22 mouse cellular contexts compared by ENCODE assay signal in genomic region chrX:136043726-136044125, GRCm38 (mm10). TPM values are rescaled to one million over a fixed set of nuclear protein-coding genes. Genes with fewer than 3 reads are reported as not detected.
DNase-seq lines count a peak whose midpoint lies in the region; TF ChIP-seq lines count a peak whose summit lies in the region.
"Had no signal": no experiment of that assay in that cellular context is flagged by ENCODE, and none has a peak within 500 bp of the region (broad histone marks: within the 10 kb centered on the region; RNA-seq: fewer than 3 reads in every experiment).

No protein-coding gene starts in this region.

- H3K4me3 ChIP-seq in brown adipose tissue, adult 24 weeks (ENCODE audit: insufficient read depth, low read depth, low read length), result no peak overlapping the region
- no peak overlapping the region for H3K4me3 ChIP-seq in lung, adult 2 months (replicated peaks; ENCODE audit: extremely low read depth, low read depth, low read length)
- H3K4me3 ChIP-seq: embryonic facial prominence, embryonic 13.5 days; embryonic facial prominence, embryonic 15.5 days; erythroblast, embryonic 14.5 days; forebrain, embryonic 10.5 days; forebrain, embryonic 12.5 days had no signal

- no peak for TF ChIP-seq POLR2A in lung, adult 2 months (IDR thresholded peaks at IDR 0.05; ENCODE audit: borderline replicate concordance, extremely low read depth, low read depth, low read length)

- WGBS in lung, adult 2 months, result 87% methylated on average over 1 of the region's 1 CpGs

- H3K4me1 ChIP-seq in brown adipose tissue, adult 24 weeks (ENCODE audit: control insufficient read depth, insufficient read depth, insufficient read length, low read length), result no peaks in the 10 kb centered on the region
- no peaks in the 10 kb centered on the region for H3K4me1 ChIP-seq in lung, adult 2 months (ENCODE audit: control insufficient read depth, insufficient read depth, low read length)
- H3K4me1 ChIP-seq: embryonic facial prominence, embryonic 13.5 days; embryonic facial prominence, embryonic 15.5 days; forebrain, embryonic 10.5 days; forebrain, embryonic 12.5 days had no signal

- peak overlapping the region; percentile 89; the same call in 1 of the 2 replicates for H3K27ac ChIP-seq in brown adipose tissue, adult 24 weeks (replicated peaks; ENCODE audit: low read depth, low read length)
- H3K27ac ChIP-seq: embryonic facial prominence, embryonic 13.5 days; embryonic facial prominence, embryonic 15.5 days; forebrain, embryonic 10.5 days; forebrain, embryonic 12.5 days had no signal

- DNase-seq in adrenal gland, postnatal 14 days, result peak; percentile 7
- no peak for DNase-seq in adrenal gland, postnatal 4 days (ENCODE audit: low spot score in 2 of 2)
- peak; percentile 47 for DNase-seq in adipocyte (ENCODE audit: low spot score)
- DNase-seq in lung, adult 2 months, result no peak
- DNase-seq: adrenal gland, adult 8-10 months; cerebellum, adult 11 months; cerebellum, adult 18-20 months; cerebellum, adult 8-10 months; cerebellum, adult 9-11 months; cerebellum, postnatal 14 days; cerebellum, postnatal 36 days; embryo, embryonic 11 days had no signal

- no peak for TF ChIP-seq CTCF in lung, adult 2 months (IDR thresholded peaks at IDR 0.05; ENCODE audit: insufficient read depth, low read length)

RNA-seq across cellular contexts. Expression of gene Arxes1, which starts 10.6 kb away (rescaled TPM):
- total RNA-seq in adrenal gland, postnatal 14 days (2021), result 20.4 and 23.2 TPM in 2 replicates
- 10 to 100 TPM; 17.9 to 25.6 TPM for total RNA-seq in adrenal gland, postnatal 4 days (2021)
- polyA plus RNA-seq in brown adipose tissue, adult 24 weeks (2012; ENCODE audit: insufficient read depth, insufficient read length, missing spikeins), result 24.0 and 26.8 TPM in 2 replicates
- polyA plus RNA-seq in lung, adult 2 months (2012; rRNA removed), result 1.1 and 1.8 TPM in 2 replicates
- total RNA-seq: common myeloid progenitor, adult 5-6 weeks; MEL had no signal
- polyA plus RNA-seq: C2C12; erythroblast, embryonic 14.5 days had no signal

RNA-seq across cellular contexts. Expression of gene Bex2, which starts 24.3 kb away (rescaled TPM):
- total RNA-seq in adrenal gland, postnatal 14 days (2021), result 28.4 and 33.0 TPM in 2 replicates
- 10 to 100 TPM; 71.6 to 73.9 TPM for total RNA-seq in adrenal gland, postnatal 4 days (2021)
- not detected in 2 replicates for polyA plus RNA-seq in brown adipose tissue, adult 24 weeks (2012; ENCODE audit: insufficient read depth, insufficient read length, missing spikeins)
- polyA plus RNA-seq in lung, adult 2 months (2012; rRNA removed), result 18.6 and 23.7 TPM in 2 replicates
- total RNA-seq: common myeloid progenitor, adult 5-6 weeks; MEL had no signal

RNA-seq across cellular contexts. Expression of gene Nxf3, which starts 41.3 kb away (rescaled TPM):
- not detected in 2 replicates for total RNA-seq in adrenal gland, postnatal 14 days (2021)
- under 1 TPM in 1 of 2 experiments, not detected in 1; 0.20 TPM for total RNA-seq in adrenal gland, postnatal 4 days (2021)
- polyA plus RNA-seq in brown adipose tissue, adult 24 weeks (2012; ENCODE audit: insufficient read depth, insufficient read length, missing spikeins), result not detected in 2 replicates
- 0.04 and 0.06 TPM in 2 replicates for polyA plus RNA-seq in lung, adult 2 months (2012; rRNA removed)
- total RNA-seq: adrenal gland, adult 18-20 months; adrenal gland, adult 8-10 months; common myeloid progenitor, adult 5-6 weeks; MEL had no signal
- polyA plus RNA-seq: embryonic facial prominence, embryonic 13.5 days; embryonic facial prominence, embryonic 15.5 days; erythroblast, embryonic 14.5 days; forebrain, embryonic 10.5 days; forebrain, embryonic 12.5 days had no signal

RNA-seq across cellular contexts. Expression of gene Arxes2, which starts 50.1 kb away (rescaled TPM):
- total RNA-seq in adrenal gland, postnatal 14 days (2021), result 52.8 and 58.7 TPM in 2 replicates
- 10 to 100 TPM; 40.8 to 44.8 TPM for total RNA-seq in adrenal gland, postnatal 4 days (2021)
- 67.1 and 105 TPM in 2 replicates for polyA plus RNA-seq in brown adipose tissue, adult 24 weeks (2012; ENCODE audit: insufficient read depth, insufficient read length, missing spikeins)
- 10.2 and 12.2 TPM in 2 replicates for polyA plus RNA-seq in lung, adult 2 months (2012; rRNA removed)
- total RNA-seq: MEL had no signal

Comparison
In these comparisons a context has a peak if more than half of its experiments do, and no peak if none do; other contexts are left out.
1. DNase-seq: peak in adrenal gland, postnatal 14 days (single experiment) and adipocyte (single experiment); none in adrenal gland, postnatal 4 days (0 of 2) and lung, adult 2 months (single experiment).